Mouse (Mus musculus) CH12.LX (cell line): ENCODE data around the gene Igsf8. TPM values are rescaled to one million over a fixed set of nuclear protein-coding genes. Genes with fewer than 3 reads are reported as not detected.

ENCODE experiments used
- DNase-seq: peaks from one replicate; pipeline ENCODE4 v3.0.0-alpha.2; 2013; ENCODE audit errors: extremely low read depth
- H3K27ac ChIP-seq: 2 replicates; pipeline ENCODE4 v1.5.1; 2012; ENCODE audit warnings: low read depth, mild to moderate bottlenecking, control low read depth, moderate library complexity; ENCODE audit not compliant: insufficient read depth
- H3K27me3 ChIP-seq: replicated peaks from 2 replicates; pipeline ENCODE3; 2012; ENCODE audit warnings: inconsistent platforms
- H3K36me3 ChIP-seq, 2 experiments: replicated peaks in 1 of 2; 2 replicates each; pipeline versions ENCODE3 to v1.6.1; 2012; ENCODE audit warnings: inconsistent platforms in 1 of 2, low read length in 1 of 2, mild to moderate bottlenecking in 1 of 2, mixed read lengths in 1 of 2, moderate library complexity in 1 of 2; ENCODE audit not compliant: control insufficient read depth in 1 of 2, insufficient read depth in 1 of 2
- H3K4me1 ChIP-seq, 2 experiments: 2 replicates each; pipeline ENCODE4 v1.6.1; 2012; ENCODE audit warnings: inconsistent platforms in 1 of 2, moderate library complexity in 1 of 2; ENCODE audit not compliant: insufficient read depth in 2 of 2, control insufficient read depth in 1 of 2
- H3K4me2 ChIP-seq: 2 replicates; pipeline ENCODE4 v1.6.1; 2012; ENCODE audit warnings: low read depth, mild to moderate bottlenecking, control low read depth; ENCODE audit not compliant: poor library complexity, insufficient read depth, severe bottlenecking
- H3K4me3 ChIP-seq, 3 experiments: fragments of 150-350 bp in 1 of 3; sonication (generic) in 1 of 3; replicated peaks in 1 of 3; 2 replicates each; pipeline versions ENCODE3 to v1.5.1; 2011 to 2012; ENCODE audit warnings: low read depth in 2 of 3, low read length in 2 of 3, mild to moderate bottlenecking in 2 of 3, moderate library complexity in 2 of 3, control low read depth in 1 of 3, improper control_type of control experiment in 1 of 3, inconsistent platforms in 1 of 3, mixed read lengths in 1 of 3; ENCODE audit not compliant: poor library complexity in 1 of 3
- H3K79me2 ChIP-seq: replicated peaks from 2 replicates; pipeline ENCODE4 v1.6.1; 2012; ENCODE audit warnings: mild to moderate bottlenecking, moderate library complexity; ENCODE audit not compliant: control insufficient read depth, poor library complexity, insufficient read depth, severe bottlenecking; ENCODE audit errors: extremely low read depth
- H3K9ac ChIP-seq: 2 replicates; pipeline ENCODE4 v1.6.1; 2012; ENCODE audit warnings: low read depth, mild to moderate bottlenecking, control low read depth, moderate library complexity; ENCODE audit not compliant: insufficient read depth
- H3K9me3 ChIP-seq: replicated peaks from 2 replicates; pipeline ENCODE3; 2012; ENCODE audit warnings: low read length, inconsistent platforms, mixed read lengths
- BHLHE40 ChIP-seq: IDR thresholded peaks from 2 replicates; pipeline ENCODE4 v1.6.1; 2011; ENCODE audit warnings: mild to moderate bottlenecking, low read depth, low read length, improper control_type of control experiment
- CTCF ChIP-seq, 2 experiments: IDR thresholded peaks in 1 of 2; conservative IDR thresholded peaks in 1 of 2; 2 replicates each; pipeline ENCODE4 v1.5.1; 2011 to 2012; ENCODE audit warnings: low read depth in 2 of 2, low read length in 2 of 2, improper control_type of control experiment in 1 of 2, inconsistent platforms in 1 of 2, mild to moderate bottlenecking in 1 of 2, moderate library complexity in 1 of 2
- ELF1 ChIP-seq: IDR thresholded peaks from 2 replicates; pipeline ENCODE4 v1.6.1; 2014; ENCODE audit warnings: low read depth, mild to moderate bottlenecking, inconsistent platforms, low read length, improper control_type of control experiment
- EP300 ChIP-seq: IDR thresholded peaks from 2 replicates; pipeline ENCODE4 v1.6.1; 2011; ENCODE audit warnings: low read length, improper control_type of control experiment
- HCFC1 ChIP-seq: IDR thresholded peaks from 2 replicates; pipeline ENCODE4 v1.6.1; 2012; ENCODE audit warnings: low read depth, mild to moderate bottlenecking, inconsistent platforms, low read length, improper control_type of control experiment
- JUND ChIP-seq: conservative IDR thresholded peaks from 2 replicates; pipeline ENCODE4 v1.6.1; 2011; ENCODE audit warnings: low read depth, low read length, improper control_type of control experiment
- KAT2A ChIP-seq: IDR thresholded peaks from 2 replicates; pipeline ENCODE4 v1.6.1; 2012; ENCODE audit warnings: low read length, improper control_type of control experiment, inconsistent platforms; ENCODE audit not compliant: insufficient replicate concordance
- MAFK ChIP-seq: IDR thresholded peaks from 2 replicates; pipeline ENCODE4 v1.6.1; 2011; ENCODE audit warnings: low read length, improper control_type of control experiment; ENCODE audit not compliant: insufficient replicate concordance
- MAZ ChIP-seq: IDR thresholded peaks from 2 replicates; pipeline ENCODE4 v1.6.1; 2012; ENCODE audit warnings: low read depth, mild to moderate bottlenecking, inconsistent platforms, low read length, improper control_type of control experiment, moderate library complexity
- MXI1 ChIP-seq: IDR thresholded peaks from 2 replicates; pipeline ENCODE4 v1.6.1; 2011; ENCODE audit warnings: mild to moderate bottlenecking, low read depth, low read length, improper control_type of control experiment
- MYC ChIP-seq: IDR thresholded peaks from 2 replicates; pipeline ENCODE4 v1.6.1; 2011; ENCODE audit warnings: low read depth, mild to moderate bottlenecking, improper control_type of control experiment, low read length
- NELFE ChIP-seq: IDR thresholded peaks from 2 replicates; pipeline ENCODE4 v1.6.1; 2011; ENCODE audit warnings: low read depth, low read length, improper control_type of control experiment
- NRF1 ChIP-seq: IDR thresholded peaks from 2 replicates; pipeline ENCODE4 v1.6.1; 2014; ENCODE audit warnings: low read depth, mild to moderate bottlenecking, inconsistent platforms, low read length, improper control_type of control experiment, moderate library complexity
- PAX5 ChIP-seq: IDR thresholded peaks from 2 replicates; pipeline ENCODE4 v1.6.1; 2012; ENCODE audit warnings: low read length, inconsistent platforms, mixed read lengths
- POLR2A ChIP-seq: IDR thresholded peaks from 2 replicates; pipeline ENCODE4 v1.6.1; 2011; ENCODE audit warnings: low read depth, mild to moderate bottlenecking, improper control_type of control experiment, low read length
- POLR2AphosphoS2 ChIP-seq: IDR thresholded peaks from 2 replicates; pipeline ENCODE4 v1.6.1; 2011; ENCODE audit warnings: low read depth, low read length, improper control_type of control experiment
- SIN3A ChIP-seq: IDR thresholded peaks from 2 replicates; pipeline ENCODE4 v1.6.1; 2012; ENCODE audit warnings: low read length, improper control_type of control experiment, inconsistent platforms
- TBP ChIP-seq: conservative IDR thresholded peaks from 2 replicates; pipeline ENCODE4 v1.6.1; 2011; ENCODE audit warnings: low read depth, low read length, improper control_type of control experiment
- TCF12 ChIP-seq: IDR thresholded peaks from 2 replicates; pipeline ENCODE4 v1.6.1; 2014; ENCODE audit warnings: low read depth, mild to moderate bottlenecking, inconsistent platforms, low read length, improper control_type of control experiment
- USF1 ChIP-seq: IDR thresholded peaks from 2 replicates; pipeline ENCODE4 v1.6.1; 2014; ENCODE audit warnings: low read depth, mild to moderate bottlenecking, inconsistent platforms, low read length, improper control_type of control experiment
- USF2 ChIP-seq: conservative IDR thresholded peaks from 2 replicates; pipeline ENCODE4 v1.6.1; 2011; ENCODE audit warnings: low read depth, low read length, improper control_type of control experiment
- ZC3H11A ChIP-seq: IDR thresholded peaks from 2 replicates; pipeline ENCODE4 v1.6.1; 2012; ENCODE audit warnings: low read depth, mild to moderate bottlenecking, inconsistent platforms, low read length, improper control_type of control experiment
- ZKSCAN1 ChIP-seq: IDR thresholded peaks from 2 replicates; pipeline ENCODE4 v1.6.1; 2012; ENCODE audit warnings: low read depth, inconsistent platforms, low read length, improper control_type of control experiment, borderline replicate concordance
- dilution Hi-C: fragments of 300-500 bp; cut with MboI; formaldehyde crosslinking; loops from 2 replicates; pipeline ENCODE4 v1.14.3; 2020; ENCODE audit warnings: low sequenced_read_pairs; ENCODE audit not compliant: extremely low pct_unique_long_range_greater_than_20kb, extremely low pct_ligation_motif_present
- in situ Hi-C: fragments of 300-500 bp; cut with MboI; formaldehyde crosslinking; loops from 3 replicates; pipeline ENCODE4 v1.14.3; 2019; ENCODE audit warnings: low sequenced_read_pairs, low pct_ligation_motif_present, low pct_unique_long_range_greater_than_20kb, mixed read lengths
- polyA plus RNA-seq: library from polyadenylated mRNA; unstranded; fragments of >175 nt; gene quantifications from 2 replicates; pipeline ENCODE4 v1.2.1, GENCODE M21; 2012; ENCODE audit warnings: low read depth; ENCODE audit not compliant: insufficient read length
- total RNA-seq, 2 experiments: library from RNA; depleted of rRNA; stranded (reverse); fragments of 300-350 nt in 1 of 2; fragments of >200 nt in 1 of 2; gene quantifications; 2 replicates each; pipeline ENCODE4 v1.2.3; 2012 to 2014

Gene Igsf8
- total and polyA plus RNA-seq, 3 experiments: 7.4 to 37.0 (median 25.9) TPM

DNA sequence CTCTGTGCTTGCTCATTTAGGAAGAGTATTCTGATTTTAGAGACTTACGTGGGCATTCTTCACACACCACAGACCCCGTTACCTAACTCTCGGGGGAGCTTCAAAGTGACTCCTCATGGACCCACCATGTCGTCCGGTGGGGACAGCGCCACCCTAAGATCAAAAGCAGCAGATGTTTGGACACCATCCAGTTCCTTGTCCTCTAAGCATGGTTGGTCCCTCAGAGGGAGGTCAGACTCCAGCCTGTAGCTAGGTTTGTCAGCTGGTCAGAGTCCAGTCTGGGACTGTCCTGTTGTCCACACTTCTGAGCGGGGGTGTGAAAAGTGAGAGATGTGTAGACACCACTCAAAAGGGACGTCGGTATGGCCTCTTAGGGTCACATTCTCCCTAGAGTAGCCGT lies 85.3 kb downstream of the Igsf8 start:
- Histone ChIP-seq H3K27ac (no peak overlapping the region), H3K9me3 (no peaks in the 10 kb centered on the region), H3K27me3 (peaks cover 77% of the 10 kb centered on the region), H3K36me3 (no peaks in the 10 kb centered on the region), H3K4me2 (peak overlapping the region; percentile 64), H3K79me2 (no peaks in the 10 kb centered on the region), H3K9ac (0 out of 2 replicates have a peak overlapping the region, but pooled peaks have one; percentile 24), H3K4me3 (peak overlapping the region in 1 of 3 experiments; percentile 12), H3K4me1 (peaks cover 15 to 16% of the 10 kb centered on the region in 2 experiments)
- no peak for DNase-seq
- dilution Hi-C loops: no loop called here
- in situ Hi-C loops: no loop called here
- TF ChIP-seq CTCF (conservative IDR thresholded peaks at IDR 0.05 in 1 of 2, IDR thresholded peaks at IDR 0.05 in 1 of 2; ENCODE audit: low read depth in 2 of 2, low read length in 2 of 2) (peak in 1 of 2 experiments; percentile 56; a peak in 2 of 4 replicates), MYC (no peak), ELF1 (no peak), USF2 (no peak), POLR2A (no peak), NRF1 (no peak), NELFE (no peak)

GRCm38 (mm10) chr1:172347382-172347781 lies 85.9 kb downstream of the Igsf8 start:
- dilution Hi-C loops: no loop called here
- H3K9me3 ChIP-seq: no peaks in the 10 kb centered on the region
- no peaks in the 10 kb centered on the region for H3K36me3 ChIP-seq
- no peak overlapping the region for H3K9ac ChIP-seq
- H3K79me2 ChIP-seq: no peaks in the 10 kb centered on the region
- H3K4me3 ChIP-seq: no peak overlapping the region
- H3K4me2 ChIP-seq: no peak overlapping the region
- peaks cover 74% of the 10 kb centered on the region for H3K27me3 ChIP-seq
- no peak for DNase-seq
- in situ Hi-C loops: no loop called here
- peaks cover 15 to 16% of the 10 kb centered on the region in 2 experiments for H3K4me1 ChIP-seq
- no peak for TF ChIP-seq HCFC1
- no peak for TF ChIP-seq POLR2A
- no peak for TF ChIP-seq CTCF (conservative IDR thresholded peaks at IDR 0.05 in 1 of 2, IDR thresholded peaks at IDR 0.05 in 1 of 2; ENCODE audit: low read depth in 2 of 2, low read length in 2 of 2)
- no peak for TF ChIP-seq EP300
- TF ChIP-seq ZC3H11A: no peak
- TF ChIP-seq POLR2AphosphoS2: no peak
- TF ChIP-seq SIN3A: no peak
- no peak for TF ChIP-seq USF1
- H3K27ac ChIP-seq: no peak overlapping the region

DNA sequence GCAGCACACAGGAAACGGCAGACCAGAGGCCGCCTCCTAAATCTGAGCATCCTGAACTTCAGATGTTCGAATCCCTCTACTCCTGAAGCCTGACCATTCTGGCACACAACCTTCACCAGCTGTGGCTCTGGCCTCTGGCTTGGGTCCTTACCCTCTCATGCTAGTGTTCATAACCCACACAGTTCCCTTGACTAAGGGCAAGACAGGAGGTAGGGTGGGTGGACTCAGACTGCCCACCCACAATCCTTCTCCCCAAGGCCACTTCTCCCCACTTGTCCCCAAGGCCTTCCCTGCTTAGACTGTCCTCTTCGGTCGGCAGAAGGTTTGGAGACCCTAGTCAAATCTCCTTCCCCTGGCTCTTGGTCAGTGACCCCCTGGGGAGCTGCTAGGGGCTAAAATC lies 88.1 kb downstream of the Igsf8 start:
- Histone ChIP-seq H3K9me3 (no peaks in the 10 kb centered on the region), H3K27me3 (peaks cover 66% of the 10 kb centered on the region), H3K9ac (no peak overlapping the region), H3K79me2 (no peaks in the 10 kb centered on the region), H3K4me2 (no peak overlapping the region), H3K4me3 (no peak overlapping the region), H3K36me3 (no peaks in the 10 kb centered on the region), H3K27ac (no peak overlapping the region), H3K4me1 (peaks cover 15 to 16% of the 10 kb centered on the region in 2 experiments)
- TF ChIP-seq KAT2A (no peak), TBP (no peak), USF2 (no peak), ZKSCAN1 (no peak), ZC3H11A (no peak), POLR2A (no peak), TCF12 (no peak), PAX5 (no peak), MAFK (no peak), BHLHE40 (no peak), MXI1 (no peak), SIN3A (no peak), JUND (no peak), MAZ (no peak)
- in situ Hi-C loops (no loop called here), dilution Hi-C loops (no loop called here)
- DNase-seq: no peak
